Mouse (Mus musculus) bone marrow macrophage, adult 2 months (primary cell): Measurements from ENCODE around the gene Noct.

Experiments
- CTCF ChIP-seq: IDR thresholded peaks from 2 replicates; pipeline ENCODE4 v1.5.1; 2012; ENCODE audit warnings: low read depth, mild to moderate bottlenecking, low read length, moderate library complexity
- POLR2A ChIP-seq: IDR thresholded peaks from 2 replicates; pipeline ENCODE4 v1.6.1; 2012; ENCODE audit warnings: mild to moderate bottlenecking, low read depth, low read length, borderline replicate concordance

- TF ChIP-seq CTCF = no peak
- no peak for TF ChIP-seq POLR2A
Measured at GRCm38 (mm10) chr3:51220846-51221245, 3.4 kb upstream of the Noct start.
